Mouse (Mus musculus) E14TG2a.4 (cell line): ENCODE results near the gene Raly.

ENCODE experiments used
- CTCF ChIP-seq: conservative IDR thresholded peaks from 2 replicates; pipeline ENCODE4 v1.5.1; 2014; ENCODE audit warnings: low read length
- POU5F1 ChIP-seq: IDR thresholded peaks from 2 replicates; pipeline ENCODE4 v1.6.1; 2014; ENCODE audit warnings: low read length, borderline replicate concordance

DNA sequence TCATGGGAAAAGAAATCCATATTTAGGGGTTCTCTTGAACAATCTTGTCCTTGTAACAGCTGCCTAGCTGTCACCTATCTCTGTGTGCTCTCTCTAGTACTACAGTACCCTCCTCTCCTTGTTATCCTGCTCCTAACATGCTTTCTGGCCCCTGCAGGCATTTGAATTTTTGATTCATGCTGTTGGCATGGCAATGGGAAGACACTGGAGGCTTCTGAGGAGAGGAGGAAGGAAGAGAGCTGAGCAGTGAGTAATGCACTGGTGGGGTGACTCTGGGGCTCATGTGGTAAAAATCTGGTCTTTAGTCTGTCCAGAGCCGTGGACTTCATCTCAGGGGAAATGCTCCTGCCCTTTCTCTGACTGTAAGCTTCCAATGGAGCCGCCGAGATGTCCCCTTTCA is 5.6 kb upstream of the Raly start:
- TF ChIP-seq CTCF (no peak), POU5F1 (no peak)
